Mouse (Mus musculus): ENCODE measurements at regions not wholly inside any gene's neighbourhood (a gene's known extent, or its start where the extent isn't known, plus 50 kb on each side); places are given as distances from the start of the nearest gene placed in this dataset.

GRCm38 (mm10) chr8:46898697-46899445, 87.8 kb upstream of the Enpp6 start:
- H3K4me2 ChIP-seq = no peak overlapping the region
- no peak overlapping the region for H3K9ac ChIP-seq
- H3K36me3 ChIP-seq = no peaks in the 10 kb centered on the region
- H3K4me3 ChIP-seq = no peak overlapping the region
- no peak overlapping the region for H3K27ac ChIP-seq (replicated peaks)
- ATAC-seq (ENCODE audit: low read depth) = no peak
- 17% methylated on average over 5 of the region's 5 CpGs for WGBS
- H3K4me1 ChIP-seq (replicated peaks) = no peaks in the 10 kb centered on the region
- no peaks in the 10 kb centered on the region for H3K27me3 ChIP-seq
- no peaks in the 10 kb centered on the region for H3K9me3 ChIP-seq

- Histone ChIP-seq H3K36me3 (no peaks in the 10 kb centered on the region), H3K4me3 (no peak overlapping the region), H3K27ac (replicated peaks) (no peak overlapping the region), H3K9ac (no peak overlapping the region), H3K4me2 (no peak overlapping the region), H3K27me3 (no peaks in the 10 kb centered on the region), H3K4me1 (replicated peaks) (no peaks in the 10 kb centered on the region), H3K9me3 (no peaks in the 10 kb centered on the region)
- no peak for ATAC-seq (ENCODE audit: low read depth)
- WGBS = 84% methylated on average over 4 of the region's 4 CpGs
These were observed 85.9 kb upstream of the Enpp6 start for GRCm38 (mm10) chr8:46900826-46901225.

GRCm38 (mm10) chr8:46904731-46905130, 82.0 kb upstream of the Enpp6 start:
- H3K27me3 ChIP-seq = no peaks in the 10 kb centered on the region
- H3K4me2 ChIP-seq = no peak overlapping the region
- no peaks in the 10 kb centered on the region for H3K9me3 ChIP-seq
- no peaks in the 10 kb centered on the region for H3K36me3 ChIP-seq
- no peak overlapping the region for H3K9ac ChIP-seq
- WGBS = 85% methylated on average over 3 of the region's 3 CpGs
- no peak overlapping the region for H3K4me3 ChIP-seq
- no peaks in the 10 kb centered on the region for H3K4me1 ChIP-seq (replicated peaks)
- no peak overlapping the region for H3K27ac ChIP-seq (replicated peaks)
- no peak for ATAC-seq (ENCODE audit: low read depth)

GRCm38 (mm10) chr8:46907390-46907789, 79.3 kb upstream of the Enpp6 start:
- WGBS = 34% methylated on average over 11 of the region's 11 CpGs

GRCm38 (mm10) chr8:46908186-46908585, 78.5 kb upstream of the Enpp6 start:
- Histone ChIP-seq H3K9ac (no peak overlapping the region), H3K4me2 (no peak overlapping the region), H3K27ac (replicated peaks) (no peak overlapping the region), H3K9me3 (no peaks in the 10 kb centered on the region), H3K36me3 (no peaks in the 10 kb centered on the region), H3K4me1 (replicated peaks) (no peaks in the 10 kb centered on the region), H3K4me3 (no peak overlapping the region), H3K27me3 (no peaks in the 10 kb centered on the region)
- 85% methylated on average over 4 of the region's 4 CpGs for WGBS
- no peak for ATAC-seq (ENCODE audit: low read depth)

More at GRCm38 (mm10) chr8:46907390-46907789, 79.3 kb upstream of the Enpp6 start:
- Histone ChIP-seq H3K4me2 (0 out of 2 replicates have a peak overlapping the region, but pooled peaks have one; percentile 24), H3K9me3 (no peaks in the 10 kb centered on the region), H3K9ac (no peak overlapping the region), H3K4me3 (no peak overlapping the region), H3K27ac (replicated peaks) (no peak overlapping the region), H3K27me3 (no peaks in the 10 kb centered on the region), H3K4me1 (replicated peaks) (no peaks in the 10 kb centered on the region), H3K36me3 (no peaks in the 10 kb centered on the region)
- no peak for ATAC-seq (ENCODE audit: low read depth)

GRCm38 (mm10) chr8:46913956-46914355, 72.7 kb upstream of the Enpp6 start:
- 51% methylated on average over 5 of the region's 5 CpGs for WGBS
- Histone ChIP-seq H3K27me3 (no peaks in the 10 kb centered on the region), H3K36me3 (no peaks in the 10 kb centered on the region), H3K4me1 (replicated peaks) (no peaks in the 10 kb centered on the region), H3K9me3 (no peaks in the 10 kb centered on the region), H3K9ac (no peak overlapping the region), H3K4me3 (no peak overlapping the region), H3K27ac (replicated peaks) (no peak overlapping the region), H3K4me2 (no peak overlapping the region)
- no peak for ATAC-seq (ENCODE audit: low read depth)

- Histone ChIP-seq H3K9ac (no peak overlapping the region), H3K36me3 (no peaks in the 10 kb centered on the region), H3K4me1 (replicated peaks) (peaks cover 7% of the 10 kb centered on the region; the same call in 1 of the 2 replicates), H3K27me3 (no peaks in the 10 kb centered on the region), H3K4me2 (no peak overlapping the region), H3K4me3 (no peak overlapping the region), H3K9me3 (no peaks in the 10 kb centered on the region), H3K27ac (replicated peaks) (no peak overlapping the region)
- ATAC-seq (ENCODE audit: low read depth) = no peak
- WGBS = 35% methylated on average over 3 of the region's 3 CpGs
These were observed 66.6 kb upstream of the Enpp6 start for GRCm38 (mm10) chr8:46920071-46920470.

- Histone ChIP-seq H3K36me3 (no peaks in the 10 kb centered on the region), H3K9me3 (no peaks in the 10 kb centered on the region), H3K4me3 (no peak overlapping the region), H3K4me1 (replicated peaks) (peaks cover 10% of the 10 kb centered on the region; the same call in 1 of the 2 replicates), H3K9ac (no peak overlapping the region), H3K27me3 (no peaks in the 10 kb centered on the region), H3K27ac (replicated peaks) (no peak overlapping the region), H3K4me2 (no peak overlapping the region)
- no peak for ATAC-seq (ENCODE audit: low read depth)
- WGBS = 90% methylated on average over 11 of the region's 11 CpGs
These were observed 65.6 kb upstream of the Enpp6 start for GRCm38 (mm10) chr8:46921075-46921474.

- peaks cover 10% of the 10 kb centered on the region; the same call in 1 of the 2 replicates for H3K4me1 ChIP-seq (replicated peaks)
- ATAC-seq (ENCODE audit: low read depth) = no peak
- no peak overlapping the region for H3K4me2 ChIP-seq
- H3K27me3 ChIP-seq = no peaks in the 10 kb centered on the region
- no peak overlapping the region for H3K9ac ChIP-seq
- no peaks in the 10 kb centered on the region for H3K9me3 ChIP-seq
- 77% methylated on average over 7 of the region's 7 CpGs for WGBS
- H3K4me3 ChIP-seq = no peak overlapping the region
- H3K27ac ChIP-seq (replicated peaks) = no peak overlapping the region
- no peaks in the 10 kb centered on the region for H3K36me3 ChIP-seq
These were observed 65.1 kb upstream of the Enpp6 start for GRCm38 (mm10) chr8:46921585-46921984.

- WGBS = 24% methylated on average over 13 of the region's 13 CpGs
- ATAC-seq (ENCODE audit: low read depth) = no peak
- no peaks in the 10 kb centered on the region for H3K9me3 ChIP-seq
- H3K4me3 ChIP-seq = no peak overlapping the region
- H3K9ac ChIP-seq = no peak overlapping the region
- H3K36me3 ChIP-seq = no peaks in the 10 kb centered on the region
- H3K27ac ChIP-seq (replicated peaks) = no peak overlapping the region
- no peaks in the 10 kb centered on the region for H3K27me3 ChIP-seq
- H3K4me2 ChIP-seq = no peak overlapping the region
- peaks cover 10% of the 10 kb centered on the region; the same call in 1 of the 2 replicates for H3K4me1 ChIP-seq (replicated peaks)
These were observed 61.7 kb upstream of the Enpp6 start for GRCm38 (mm10) chr8:46924787-46925548.

GRCm38 (mm10) chr8:46928718-46929117, 58.0 kb upstream of the Enpp6 start:
- Histone ChIP-seq H3K27me3 (no peaks in the 10 kb centered on the region), H3K4me1 (replicated peaks) (peaks cover 10% of the 10 kb centered on the region; the same call in 1 of the 2 replicates), H3K27ac (replicated peaks) (no peak overlapping the region), H3K36me3 (no peaks in the 10 kb centered on the region), H3K9ac (no peak overlapping the region), H3K4me2 (no peak overlapping the region), H3K9me3 (no peaks in the 10 kb centered on the region), H3K4me3 (no peak overlapping the region)
- no peak for ATAC-seq (ENCODE audit: low read depth)
- WGBS = 86% methylated on average over 6 of the region's 6 CpGs

- no peak overlapping the region for H3K27ac ChIP-seq (replicated peaks)
- no peak for ATAC-seq (ENCODE audit: low read depth)
- WGBS = 73% methylated on average over 6 of the region's 6 CpGs
These were observed 57.0 kb upstream of the Enpp6 start for GRCm38 (mm10) chr8:46929678-46930077.

More at GRCm38 (mm10) chr8:46929678-46930077, 57.0 kb upstream of the Enpp6 start:
- Histone ChIP-seq H3K9me3 (no peaks in the 10 kb centered on the region), H3K4me1 (replicated peaks) (peaks cover 8% of the 10 kb centered on the region; the same call in 1 of the 2 replicates), H3K4me2 (no peak overlapping the region), H3K27me3 (no peaks in the 10 kb centered on the region), H3K4me3 (no peak overlapping the region), H3K36me3 (no peaks in the 10 kb centered on the region), H3K9ac (no peak overlapping the region)

Measured in neural tube, embryonic 13.5 days (tissue).